Mouse (Mus musculus) cerebellum, postnatal 4 days (tissue): ENCODE results near the gene Pate2.
"Not testable (repeated sequence)": the region's sequence is repeated elsewhere in the genome, so short reads cannot be mapped to it uniquely, and the experiment has no call there.

Source experiments
- DNase-seq, 2 experiments: peaks; one replicate each; pipeline ENCODE4 v3.0.0; 2022; ENCODE audit warnings: low spot score in 2 of 2, mixed read lengths in 1 of 2

Pate2 gene

DNA sequence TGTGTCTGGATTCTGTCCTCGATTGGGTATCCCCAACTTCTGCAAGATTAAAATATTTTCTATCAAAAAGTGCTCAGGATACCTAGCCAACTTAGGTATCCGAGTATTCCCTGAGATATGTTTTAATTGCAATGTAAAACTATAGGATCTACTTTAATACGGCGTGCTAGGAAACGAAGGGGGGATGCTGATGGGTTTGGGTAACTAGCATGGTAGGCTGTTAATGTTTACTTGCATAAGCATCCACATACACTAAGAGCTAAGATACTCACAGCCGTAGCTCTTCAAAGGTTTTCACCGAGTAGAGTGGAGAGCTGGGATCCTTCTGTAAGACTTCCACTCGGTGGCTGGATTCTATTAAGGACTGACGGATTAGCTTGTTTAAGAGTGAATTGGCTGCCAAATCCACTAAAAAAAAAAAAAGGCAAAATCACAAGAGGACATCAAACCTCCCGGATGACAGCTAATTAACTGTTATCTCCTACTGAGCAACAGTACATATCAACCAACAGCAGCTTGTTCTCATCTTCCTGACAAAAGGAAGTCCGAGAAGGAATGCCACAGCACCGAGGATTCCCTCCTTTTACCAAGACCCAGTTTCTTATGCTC, 13.5 kb upstream of the Pate2 start:
- no peak for DNase-seq

DNA sequence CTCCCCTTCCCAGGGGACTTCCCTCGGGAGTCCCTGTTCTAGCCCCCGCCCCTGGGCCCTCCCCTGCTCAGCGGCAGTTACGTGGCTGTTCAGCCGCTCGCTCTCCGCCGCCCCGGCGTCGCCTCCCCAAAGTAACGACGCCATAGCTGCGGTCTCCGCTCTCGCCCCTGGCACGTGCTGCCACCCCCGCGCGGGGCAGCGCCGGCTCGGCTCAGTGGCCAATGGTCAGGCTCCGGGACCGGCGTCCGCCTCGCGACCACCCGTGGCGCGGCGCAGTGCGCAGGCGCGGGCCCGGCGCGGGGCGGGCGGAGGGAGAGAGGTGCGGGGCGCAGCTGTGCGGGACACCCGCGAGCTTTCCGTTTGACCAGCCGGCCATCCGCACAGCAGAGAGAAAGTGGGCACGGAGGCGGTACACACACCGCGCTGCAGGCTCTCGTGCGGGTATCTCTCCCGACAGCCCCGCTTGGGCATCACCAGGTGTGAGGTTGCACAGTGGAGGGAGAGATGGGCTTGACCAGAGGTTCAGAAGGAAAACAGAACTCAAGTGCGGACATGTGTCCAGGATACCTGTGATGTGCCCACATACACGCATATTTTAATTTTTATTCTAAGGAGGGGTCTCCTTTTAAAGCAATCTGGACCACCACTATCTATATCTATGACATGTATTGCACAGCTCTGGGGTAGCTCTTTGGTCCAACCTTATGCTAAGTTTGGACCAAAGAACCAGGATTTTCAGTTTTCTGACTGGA, 11.7 kb upstream of the Pate2 start, which contains the start of the genes Ddx25 and Pus3:
Gene Ddx25, minus strand, starts transcription at position 272 of the 752 bp plus-strand sequence.
Gene Pus3, plus strand, starts transcription at position 339 of the 752 bp plus-strand sequence.
- peak; percentile 54 to 82 for DNase-seq

DNA sequence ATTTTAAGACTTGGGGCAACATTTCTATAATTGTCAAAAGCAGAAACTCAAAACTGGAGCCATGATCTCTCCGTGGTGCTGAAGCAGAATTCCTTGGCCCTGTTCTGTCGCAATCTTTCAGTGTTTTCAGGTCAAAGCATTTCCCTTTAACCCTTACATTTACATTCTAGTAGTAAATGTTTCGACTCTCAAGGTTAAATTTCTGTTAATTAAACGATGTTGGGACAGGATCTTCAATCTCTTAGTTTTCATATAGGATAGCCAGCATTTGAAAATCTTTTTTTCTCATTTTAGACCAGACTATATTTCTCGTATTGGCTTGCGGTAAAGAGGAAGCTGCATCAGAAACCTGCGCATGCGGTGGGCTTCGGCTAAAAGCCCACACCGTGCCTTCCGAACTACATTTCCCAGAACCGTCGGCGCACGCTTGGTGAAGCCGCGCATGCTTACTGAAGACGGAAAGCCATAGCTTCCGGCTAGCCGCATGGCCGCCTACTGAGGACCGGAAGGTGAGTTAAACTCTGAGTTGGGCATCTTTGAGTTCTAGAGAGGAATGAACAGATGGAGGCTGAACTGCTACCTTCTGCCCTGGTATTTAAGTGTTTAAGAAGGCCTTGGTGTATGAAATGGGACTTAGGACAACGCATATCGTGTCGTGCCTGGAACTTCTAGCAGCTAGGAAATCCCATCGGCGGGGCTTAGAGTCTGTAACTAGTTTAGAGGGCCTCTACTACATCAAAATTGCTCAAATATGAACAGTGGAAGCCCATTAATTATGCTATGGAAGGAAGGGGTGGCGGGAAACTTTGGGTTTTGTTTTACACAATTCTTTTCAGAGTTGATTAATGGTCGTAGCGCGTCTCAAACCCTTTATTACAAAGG, 10.8 kb upstream of the Pate2 start:
- peak; percentile 68 to 83 for DNase-seq

- DNase-seq = no peak
Observed at GRCm38 (mm10) chr9:35561076-35561475, 9.0 kb upstream of the Pate2 start.

DNA sequence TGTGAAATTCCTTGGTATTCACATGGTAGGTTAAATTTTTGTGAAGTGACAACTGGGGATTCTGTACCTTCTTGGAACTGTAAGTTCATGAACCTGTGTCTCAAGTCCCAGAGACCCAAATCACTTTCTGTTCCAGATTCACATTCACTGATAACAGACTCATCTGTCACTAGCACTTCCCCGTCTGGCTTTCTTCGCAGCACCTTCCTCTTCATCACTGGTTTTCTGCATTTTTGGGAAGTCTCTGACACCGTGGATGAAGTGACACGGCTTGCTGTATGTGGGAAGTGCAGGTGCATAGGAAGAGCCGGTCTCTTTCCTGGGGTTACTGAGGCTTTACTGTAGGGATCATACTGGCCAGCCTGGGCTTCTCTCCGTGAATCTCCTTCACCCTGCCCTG, 8.5 kb upstream of the Pate2 start:
- no peak for DNase-seq

DNA sequence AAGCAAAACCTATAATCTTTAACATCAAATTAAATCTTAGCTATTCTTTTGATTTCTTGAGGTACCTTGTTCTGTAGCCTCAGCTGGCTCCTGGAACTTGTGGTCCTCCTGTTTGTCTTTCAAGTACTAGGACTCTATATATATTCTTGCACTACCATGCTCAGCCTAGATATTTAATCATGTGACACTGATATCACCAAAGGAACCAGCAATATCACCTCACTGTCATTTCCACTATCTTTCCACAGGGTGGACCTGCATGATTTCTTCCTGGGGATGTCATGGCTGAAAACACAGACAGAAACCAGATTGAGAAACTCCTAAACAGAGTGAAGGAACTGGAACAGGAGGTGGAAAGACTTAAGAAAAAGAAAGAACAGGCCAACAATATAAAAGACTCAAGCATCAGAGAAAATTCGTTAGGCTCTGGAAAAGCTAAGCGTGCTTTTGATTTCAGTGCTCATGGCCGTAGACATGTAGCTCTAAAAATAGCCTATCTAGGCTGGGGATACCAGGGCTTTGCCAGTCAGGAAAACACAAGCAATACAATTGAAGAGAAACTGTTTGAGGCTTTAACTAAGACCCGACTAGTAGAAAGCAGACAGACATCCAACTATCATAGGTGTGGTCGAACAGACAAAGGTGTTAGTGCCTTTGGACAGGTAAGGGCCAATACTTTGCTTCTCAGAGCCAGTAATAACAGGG, 5.4 kb upstream of the Pate2 start:
- no peak for DNase-seq

DNA sequence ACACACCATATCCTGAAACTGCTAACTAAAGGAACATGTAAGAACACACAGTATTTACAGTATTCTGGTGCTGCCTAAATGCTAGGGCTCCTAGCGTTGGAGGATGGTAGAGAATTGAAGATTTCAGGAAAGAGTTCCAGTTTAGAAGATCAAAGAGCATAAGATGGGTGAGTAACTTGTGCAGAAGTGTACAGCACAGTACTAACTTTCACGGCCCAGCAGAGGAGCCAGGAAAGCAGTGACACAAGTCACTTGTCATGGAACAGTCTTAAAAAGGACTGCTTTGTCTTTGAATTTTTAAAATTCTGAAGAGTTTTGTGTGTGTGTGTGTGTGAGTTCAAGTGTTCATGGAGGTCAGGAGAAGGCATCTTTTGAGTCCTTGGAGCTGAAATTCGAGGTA, 2.1 kb upstream of the Pate2 start:
- no peak for DNase-seq

DNA sequence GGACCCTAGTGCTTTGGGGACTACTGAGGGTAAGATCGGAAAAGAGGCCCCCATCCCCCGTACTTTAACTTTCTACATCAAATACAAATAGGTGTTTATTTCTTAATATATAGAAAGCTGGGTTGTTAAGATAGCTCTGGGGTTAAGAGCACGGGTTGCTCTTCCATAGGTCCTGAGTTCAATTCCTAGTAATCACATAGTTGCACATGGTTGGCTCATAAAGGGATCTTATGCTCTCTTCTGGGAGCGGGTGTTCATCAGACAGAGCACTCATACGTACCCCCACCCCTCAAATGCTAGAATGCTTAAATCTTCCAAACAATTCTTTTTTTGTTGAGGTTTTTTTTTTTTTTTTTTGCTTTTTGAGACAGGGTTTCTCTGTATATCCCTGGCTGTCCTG, 579 bp downstream of the Pate2 start:
- no peak for DNase-seq

- DNase-seq = no peak
Observed at GRCm38 (mm10) chr9:35574416-35574815, 4.3 kb downstream of the Pate2 start.

- no peak for DNase-seq
Observed at GRCm38 (mm10) chr9:35587674-35588073, 17.6 kb downstream of the Pate2 start.

GRCm38 (mm10) chr9:35592903-35593302, 22.8 kb downstream of the Pate2 start:
- no peak for DNase-seq

DNA sequence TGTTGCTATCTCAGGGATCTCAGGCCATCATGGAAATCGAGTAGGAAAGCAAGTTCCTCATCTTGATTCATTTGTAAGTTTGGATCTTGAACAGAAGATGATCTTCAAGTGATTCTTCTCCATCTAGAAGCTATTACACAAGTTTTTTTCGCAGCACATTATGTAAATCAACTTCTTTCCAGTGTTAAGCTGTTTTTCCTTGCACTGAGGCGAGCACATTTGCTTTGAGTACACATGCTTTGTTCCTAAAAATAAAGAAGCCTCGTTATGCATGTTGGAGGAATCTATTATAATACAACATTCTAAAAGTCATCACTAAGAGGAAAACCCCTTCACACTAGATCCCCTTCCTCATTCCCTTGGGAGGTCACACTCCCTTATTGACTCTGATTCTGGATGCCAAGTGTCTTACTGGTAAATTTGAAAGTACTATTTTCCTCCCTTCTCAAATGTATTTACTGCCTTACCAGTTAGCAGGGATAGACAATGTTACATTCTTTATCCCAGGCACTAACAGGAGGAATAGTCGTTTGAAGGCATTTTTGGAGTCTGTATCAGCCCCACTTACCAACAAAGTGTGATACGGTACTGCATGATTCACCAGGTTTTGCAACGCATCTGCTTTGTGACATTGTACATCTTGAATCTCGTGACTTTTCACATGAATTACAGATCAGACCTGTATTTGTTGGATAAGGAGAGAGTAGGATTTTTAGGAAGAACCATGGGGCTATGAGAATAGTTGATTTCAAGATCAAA, 37.7 kb downstream of the Pate2 start:
- DNase-seq = no peak

DNA sequence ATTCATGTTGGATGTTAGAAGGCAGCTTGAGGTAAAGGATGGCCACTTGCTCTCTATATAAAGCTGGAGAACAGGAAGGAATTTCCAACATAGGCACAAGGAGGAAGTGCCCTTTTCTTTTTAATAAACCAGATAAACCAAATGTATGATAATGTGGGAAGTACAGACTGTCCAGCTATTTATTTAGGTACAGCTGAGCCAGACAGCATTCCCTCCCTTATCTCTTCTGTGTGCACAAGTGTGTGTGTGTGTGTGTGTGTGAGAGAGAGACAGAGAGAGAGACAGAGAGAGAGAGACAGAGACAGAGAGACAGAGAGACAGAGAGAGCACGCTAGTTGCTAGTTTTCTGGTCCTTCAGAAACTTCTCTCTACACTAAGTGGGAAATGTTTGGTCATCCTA, 41.8 kb downstream of the Pate2 start, which contains the start of gene Pate4:
Gene Pate4, minus strand, starts transcription at position 101 of the 400 bp plus-strand sequence.
- no peak for DNase-seq

DNA sequence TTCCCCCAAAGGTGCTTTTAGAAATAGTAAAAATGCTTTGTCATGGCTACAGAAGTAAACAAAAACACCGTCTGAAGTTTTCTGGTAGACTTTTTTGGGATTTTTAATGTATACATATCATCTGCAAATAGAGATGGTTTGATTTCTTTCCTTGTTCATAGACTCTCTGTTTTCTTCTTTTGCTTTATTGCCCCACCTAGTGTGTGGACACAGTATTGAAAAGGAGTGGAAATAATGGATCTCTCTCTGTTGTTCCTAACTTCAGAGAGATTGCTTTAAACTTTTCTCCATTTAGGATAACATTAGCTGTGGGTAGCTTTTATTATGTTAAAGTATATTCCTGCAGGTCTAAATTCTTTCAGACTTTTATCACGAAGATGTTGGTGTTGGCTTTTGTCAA, 43.9 kb downstream of the Pate2 start:
- DNase-seq = no peak

- DNase-seq = not testable (repeated sequence)
Observed at GRCm38 (mm10) chr9:35616784-35617183, 46.7 kb downstream of the Pate2 start.

DNA sequence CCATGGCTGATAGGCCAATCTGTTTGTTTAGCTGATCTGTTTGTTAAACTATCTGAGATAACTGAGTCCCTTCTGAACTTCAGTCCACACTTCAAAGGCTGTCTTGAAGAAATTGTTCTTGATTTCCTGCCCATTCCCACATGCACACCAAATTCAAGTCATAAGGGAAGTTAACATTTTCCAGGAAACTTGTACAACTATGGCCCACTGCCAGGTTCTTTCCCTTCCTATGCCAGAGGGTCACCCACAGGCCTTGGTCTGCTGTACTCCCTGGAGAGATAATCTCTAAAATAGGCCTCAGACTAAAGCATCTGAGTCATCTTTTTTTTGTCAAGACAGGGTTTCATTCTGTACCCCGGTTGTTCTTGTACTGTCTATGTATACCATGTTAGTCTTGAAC, 62.9 kb downstream of the Pate2 start:
- DNase-seq = no peak

DNA sequence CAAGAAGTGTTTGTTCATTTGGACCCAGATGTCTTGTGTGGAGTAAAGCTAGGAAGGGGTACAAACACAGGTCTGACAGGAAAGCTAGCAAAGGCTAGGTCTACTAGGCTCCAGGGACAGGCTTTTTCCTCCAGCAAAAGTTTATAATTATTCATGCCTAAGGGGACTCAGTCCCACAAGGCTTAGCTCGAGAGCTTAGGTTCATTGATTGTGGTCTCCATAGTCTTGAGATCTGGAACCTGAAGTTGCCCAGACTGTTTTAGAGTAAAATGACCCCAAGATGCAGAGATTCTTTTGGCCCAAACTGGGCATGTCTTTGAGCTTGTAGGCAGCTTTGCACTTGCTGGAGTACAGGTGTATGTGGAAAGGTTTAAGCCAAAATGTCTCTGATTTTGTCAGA, 78.0 kb downstream of the Pate2 start, which contains the start of gene Pate3:
Gene Pate3, minus strand, starts transcription at position 101 of the 400 bp plus-strand sequence.
- DNase-seq = no peak

GRCm38 (mm10) chr9:35673557-35673956, 103.5 kb downstream of the Pate2 start:
- no peak for DNase-seq

- no peak for DNase-seq
Observed at GRCm38 (mm10) chr9:35687013-35687412, 116.9 kb downstream of the Pate2 start, which contains the start of gene Pate1. Gene Pate1 (minus strand): TSS chr9:35687390.

DNA sequence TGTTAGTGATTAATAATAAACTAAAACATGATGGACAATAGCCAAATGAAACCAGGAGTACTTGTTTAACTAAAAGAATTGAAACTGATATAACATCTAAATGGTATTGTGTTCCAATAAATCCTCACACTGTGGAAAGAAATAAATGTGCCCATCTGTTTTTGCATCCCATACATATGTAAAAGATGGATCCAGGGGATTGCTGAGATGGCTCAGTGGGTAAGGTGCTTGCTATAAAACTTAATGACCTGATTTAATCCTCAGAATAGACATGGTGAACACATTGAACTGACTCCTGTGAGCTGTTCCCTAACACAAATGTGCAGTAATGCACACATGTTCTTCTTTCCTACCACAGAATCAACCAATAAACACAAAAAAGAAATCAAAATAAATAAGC, 121.8 kb downstream of the Pate2 start:
- DNase-seq = no peak

GRCm38 (mm10) chr9:35707265-35707664, 137.2 kb downstream of the Pate2 start:
- no peak for DNase-seq
